ENCODE assay signal across 22 mouse cellular contexts in the genomic region with DNA sequence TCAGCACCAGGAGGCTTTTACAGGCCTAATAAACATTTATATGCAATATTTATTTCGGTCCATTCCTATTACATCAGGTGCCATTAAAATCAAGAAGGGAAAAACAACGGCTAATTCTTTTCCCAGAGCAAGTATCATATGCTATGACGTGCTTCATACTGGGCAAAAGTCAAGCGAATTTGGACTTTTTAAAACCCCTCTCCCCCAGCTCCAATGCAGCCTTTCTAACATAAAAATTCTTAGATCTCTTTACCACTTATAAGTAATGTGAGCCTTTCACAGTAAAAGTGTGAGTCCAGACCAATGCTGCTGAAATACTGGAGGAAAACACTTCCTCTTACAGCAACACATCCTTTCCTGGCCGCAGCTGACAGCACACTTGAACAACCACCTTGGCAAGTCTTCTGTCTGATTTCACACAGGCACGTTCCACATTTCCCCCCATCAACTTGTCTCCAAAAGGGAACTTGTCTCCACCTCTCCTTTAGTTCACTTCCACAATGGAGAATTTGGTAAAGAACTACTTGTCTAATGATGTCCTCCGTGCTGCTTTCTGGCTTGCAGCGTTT. TPM values are rescaled to one million over a fixed set of nuclear protein-coding genes. Genes with fewer than 3 reads are reported as not detected.
"Had no signal": no experiment of that assay in that cellular context is flagged by ENCODE, and none has a peak within 500 bp of the region (broad histone marks: within the 10 kb centered on the region; RNA-seq: fewer than 3 reads in every experiment).

No protein-coding gene starts in this region.

- H3K9ac ChIP-seq: liver, embryonic 13.5 days; liver, postnatal 0 days; lung, embryonic 15.5 days; midbrain, embryonic 13.5 days had no signal

- H3K4me3 ChIP-seq: liver, embryonic 13.5 days; lung, embryonic 15.5 days; midbrain, embryonic 13.5 days had no signal

- H3K27ac ChIP-seq: kidney, postnatal 0 days; liver, embryonic 13.5 days; lung, embryonic 15.5 days; macrophage; midbrain, embryonic 13.5 days had no signal

- H3K4me2 ChIP-seq: liver, embryonic 13.5 days; lung, embryonic 15.5 days; midbrain, embryonic 13.5 days had no signal

- ATAC-seq: liver, postnatal 0 days; midbrain, embryonic 13.5 days had no signal

- H3K27me3 ChIP-seq: liver, embryonic 13.5 days; lung, embryonic 15.5 days; midbrain, embryonic 13.5 days had no signal

- DNase-seq: kidney, adult 11 months; kidney, adult 9 months; kidney, postnatal 36 days; layer of hippocampus, adult 9-11 months; layer of hippocampus, postnatal 36 days; liver; liver, embryonic 13.5 days; liver, postnatal 0 days; lung, postnatal 14 days; right cerebral cortex, postnatal 14 days; thymus, adult 18-20 months; thymus, postnatal 14 days had no signal

- H3K4me1 ChIP-seq: liver, embryonic 13.5 days; midbrain, embryonic 13.5 days had no signal

- H3K9me3 ChIP-seq: liver, embryonic 13.5 days; lung, embryonic 15.5 days; midbrain, embryonic 13.5 days had no signal

- H3K36me3 ChIP-seq: liver, embryonic 13.5 days; lung, embryonic 15.5 days; midbrain, embryonic 13.5 days had no signal

RNA-seq across cellular contexts. Expression of a gene that starts 44.4 kb away (rescaled TPM):
- total RNA-seq: layer of hippocampus, adult 18-20 months; layer of hippocampus, postnatal 36 days; left cerebral cortex, postnatal 25 days; midbrain, postnatal 0 days had no signal
- polyA plus RNA-seq: kidney, postnatal 0 days; liver, embryonic 13.5 days; liver, postnatal 0 days; lung, embryonic 15.5 days; macrophage; midbrain, embryonic 13.5 days; midbrain, postnatal 0 days; neural tube, embryonic 14.5 days; spleen, adult 2 months; stomach, embryonic 16.5 days had no signal
